Mouse (Mus musculus) bone marrow macrophage, adult 2 months (primary cell): Measurements from ENCODE around the gene Myef2.

ENCODE experiments used
- CTCF ChIP-seq: IDR thresholded peaks from 2 replicates; pipeline ENCODE4 v1.5.1; 2012; ENCODE audit warnings: low read depth, mild to moderate bottlenecking, low read length, moderate library complexity
- POLR2A ChIP-seq: IDR thresholded peaks from 2 replicates; pipeline ENCODE4 v1.6.1; 2012; ENCODE audit warnings: mild to moderate bottlenecking, low read depth, low read length, borderline replicate concordance

- TF ChIP-seq CTCF (peak; percentile 41; the same call in 1 of the 2 replicates), POLR2A (no peak)
Observed at GRCm38 (mm10) chr2:125057250-125057815, 66.1 kb downstream of the Myef2 start.
